ENCODE assay signal across 16 mouse cellular contexts in the genomic region with DNA sequence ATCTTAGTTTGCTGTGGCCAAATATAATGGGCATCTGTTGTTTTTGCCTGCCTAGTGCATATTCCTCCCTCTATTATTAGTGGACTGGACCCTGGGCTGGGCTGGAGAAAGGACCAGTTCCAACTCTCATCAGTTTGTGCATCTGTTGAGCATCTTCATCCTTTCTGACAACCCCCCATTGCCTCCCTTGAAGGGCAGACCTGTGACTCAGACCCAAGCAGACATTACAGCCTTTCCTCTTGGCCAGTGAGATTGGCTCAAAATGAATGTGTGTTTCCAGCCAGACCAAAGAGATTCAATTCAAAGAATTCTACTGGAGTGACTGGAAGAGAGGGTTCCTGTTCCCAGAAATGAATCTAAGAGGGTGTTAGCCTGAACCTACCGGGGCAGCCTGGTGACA.
"Had no signal": no experiment of that assay in that cellular context is flagged by ENCODE, and none has a peak within 500 bp of the region (broad histone marks: within the 10 kb centered on the region; RNA-seq: fewer than 3 reads in every experiment).

No protein-coding gene starts in this region.

- H3K36me3 ChIP-seq: limb, embryonic 15.5 days; liver, embryonic 12.5 days; neural tube, embryonic 15.5 days had no signal

- H3K4me3 ChIP-seq: left cerebral cortex, adult 2 months; limb, embryonic 15.5 days; liver, embryonic 12.5 days; megakaryocyte, embryonic 14.5 days; neural tube, embryonic 15.5 days had no signal

- ATAC-seq: liver, embryonic 12.5 days; midbrain, embryonic 16.5 days had no signal

- H3K9ac ChIP-seq: limb, embryonic 15.5 days; liver, embryonic 12.5 days; lung, embryonic 14.5 days; neural tube, embryonic 15.5 days had no signal

- H3K27me3 ChIP-seq: limb, embryonic 15.5 days; liver, embryonic 12.5 days had no signal

- H3K9me3 ChIP-seq: limb, embryonic 15.5 days; liver, embryonic 12.5 days; neural tube, embryonic 15.5 days had no signal

- H3K4me1 ChIP-seq: limb, embryonic 15.5 days; liver, embryonic 12.5 days; megakaryocyte, embryonic 14.5 days had no signal

- H3K4me2 ChIP-seq: limb, embryonic 15.5 days; liver, embryonic 12.5 days; lung, embryonic 14.5 days; midbrain, embryonic 11.5 days; neural tube, embryonic 15.5 days had no signal

- H3K27ac ChIP-seq: kidney, postnatal 0 days; left cerebral cortex, adult 2 months; limb, embryonic 15.5 days; liver, embryonic 12.5 days; macrophage; neural tube, embryonic 15.5 days; stomach, postnatal 0 days had no signal

- DNase-seq: kidney, adult 9 months; kidney, postnatal 36 days; lung, postnatal 14 days; right cerebral cortex, adult 18-20 months; thymus, postnatal 4 days had no signal
